Mouse (Mus musculus) CH12F3 (cell line): ENCODE data around the gene Klhl20.

ENCODE experiments used
- in situ Hi-C: fragments of 300-500 bp; cut with MboI; formaldehyde crosslinking; loops from 2 replicates; pipeline ENCODE4 v1.14.3; 2020; ENCODE audit warnings: low sequenced_read_pairs

Klhl20 gene

GRCm38 (mm10) chr1:161076238-161076637, 55.1 kb downstream of the Klhl20 start:
- in situ Hi-C loops: no loop called here

GRCm38 (mm10) chr1:161071272-161071620, 60.1 kb downstream of the Klhl20 start:
- in situ Hi-C loops: no loop called here

GRCm38 (mm10) chr1:161070352-161071271, 60.7 kb downstream of the Klhl20 start, which contains the start of the genes Dars2 and Cenpl:
TSS of gene Dars2 (minus strand) at chr1:161070658.
TSS of gene Cenpl (plus strand) at chr1:161070713.
- in situ Hi-C loops: no loop called here

- in situ Hi-C loops: no loop called here
Observed at GRCm38 (mm10) chr1:161063351-161063750, 68.0 kb downstream of the Klhl20 start.

- in situ Hi-C loops: no loop called here
Observed at GRCm38 (mm10) chr1:161057164-161057563, 74.1 kb downstream of the Klhl20 start.

- in situ Hi-C loops: no loop called here
Observed at GRCm38 (mm10) chr1:161046972-161047371, 84.3 kb downstream of the Klhl20 start.

- in situ Hi-C loops: no loop called here
Observed at GRCm38 (mm10) chr1:161041261-161042020, 89.9 kb downstream of the Klhl20 start.

GRCm38 (mm10) chr1:161040855-161041254, 90.5 kb downstream of the Klhl20 start:
- in situ Hi-C loops: no loop called here

GRCm38 (mm10) chr1:161040426-161040770, 90.9 kb downstream of the Klhl20 start:
- in situ Hi-C loops: no loop called here

GRCm38 (mm10) chr1:161039741-161040425, 91.4 kb downstream of the Klhl20 start:
- in situ Hi-C loops: no loop called here

- in situ Hi-C loops: no loop called here
Observed at GRCm38 (mm10) chr1:161038968-161039721, 92.2 kb downstream of the Klhl20 start.
